Mouse (Mus musculus) embryonic facial prominence, embryonic 12.5 days (tissue): ENCODE results near the gene Rfc1. TPM values are rescaled to one million over a fixed set of nuclear protein-coding genes. Genes with fewer than 3 reads are reported as not detected.
"Not testable (repeated sequence)": the region's sequence is repeated elsewhere in the genome, so short reads cannot be mapped to it uniquely, and the experiment has no call there.

Source experiments
- ATAC-seq: fragments of 200-750 bp; cut with Nextera tagmentation; 2 replicates; pipeline ENCODE4 v1.8.0; 2017; ENCODE audit not compliant: insufficient number of reproducible peaks, insufficient read depth, low FRiP score, low TSS enrichment
- H3K27ac ChIP-seq: fragments of 300-500 bp; sonication (generic); 2 replicates; pipeline ENCODE4 v1.5.1; 2016; ENCODE audit warnings: mild to moderate bottlenecking
- H3K27me3 ChIP-seq: fragments of 300-500 bp; sonication (generic); 2 replicates; pipeline ENCODE4 v1.6.1; 2016; ENCODE audit warnings: mild to moderate bottlenecking, moderate library complexity
- H3K36me3 ChIP-seq: fragments of 300-500 bp; sonication (generic); 2 replicates; pipeline ENCODE4 v1.6.1; 2016; ENCODE audit warnings: mild to moderate bottlenecking
- H3K4me1 ChIP-seq: fragments of 300-500 bp; sonication (generic); 2 replicates; pipeline ENCODE4 v1.6.1; 2016
- H3K4me2 ChIP-seq: fragments of 300-500 bp; sonication (generic); replicated peaks from 2 replicates; pipeline ENCODE4 v1.6.1; 2016; ENCODE audit warnings: mild to moderate bottlenecking, moderate library complexity
- H3K4me3 ChIP-seq: fragments of 300-500 bp; sonication (generic); 2 replicates; pipeline ENCODE4 v1.5.1; 2016; ENCODE audit warnings: mild to moderate bottlenecking
- H3K9ac ChIP-seq: fragments of 300-500 bp; sonication (generic); 2 replicates; pipeline ENCODE4 v1.6.1; 2016; ENCODE audit warnings: mild to moderate bottlenecking, moderate library complexity
- H3K9me3 ChIP-seq: fragments of 300-500 bp; sonication (generic); 2 replicates; pipeline ENCODE4 v1.6.1; 2016; ENCODE audit warnings: mild to moderate bottlenecking, moderate library complexity
- WGBS: fragments of 180-500 bp; shearing (Covaris S2); methylation state at CpG from one replicate; pipeline ENCODE4 v1.1.7; 2016; 5-methylcytosine and 5-hydroxymethylcytosine counted together
- polyA plus RNA-seq: library from polyadenylated mRNA; unstranded; fragments of >200 nt; fragmentation: Nextera tagmentation; extraction: Ambion mirVana; gene quantifications from 2 replicates; pipeline ENCODE4 v1.2.1, GENCODE M21; 2016

Rfc1 gene
- polyA plus RNA-seq, 1 experiment from 2014 or later, result 113 TPM

- 84% methylated on average over 1 of the region's 1 CpGs for WGBS
These were observed 35.8 kb downstream of the Rfc1 start for GRCm38 (mm10) chr5:65299623-65300022.

GRCm38 (mm10) chr5:65298167-65298950 lies 37.1 kb downstream of the Rfc1 start:
- Histone ChIP-seq H3K36me3 (peaks cover 58% of the 10 kb centered on the region), H3K27ac (no peak overlapping the region), H3K4me2 (no peak overlapping the region), H3K9me3 (no peaks in the 10 kb centered on the region), H3K4me3 (no peak overlapping the region), H3K27me3 (no peaks in the 10 kb centered on the region), H3K9ac (no peak overlapping the region), H3K4me1 (no peaks in the 10 kb centered on the region)
- 89% methylated on average over 7 of the region's 7 CpGs for WGBS
- ATAC-seq, result no peak

More at GRCm38 (mm10) chr5:65299623-65300022, 35.8 kb downstream of the Rfc1 start:
- H3K4me2 ChIP-seq, H3K9me3 ChIP-seq, H3K27me3 ChIP-seq, ATAC-seq, H3K27ac ChIP-seq, H3K9ac ChIP-seq, H3K4me3 ChIP-seq, H3K4me1 ChIP-seq: not testable (repeated sequence)
- H3K36me3 ChIP-seq, result peaks cover 55% of the 10 kb centered on the region

GRCm38 (mm10) chr5:65294270-65294669 lies 41.2 kb downstream of the Rfc1 start:
- Histone ChIP-seq H3K9ac (no peak overlapping the region), H3K36me3 (peaks cover 63% of the 10 kb centered on the region), H3K4me1 (no peaks in the 10 kb centered on the region), H3K4me3 (no peak overlapping the region), H3K27me3 (no peaks in the 10 kb centered on the region), H3K9me3 (no peaks in the 10 kb centered on the region), H3K4me2 (no peak overlapping the region), H3K27ac (no peak overlapping the region)
- WGBS, result 48% methylated on average over 2 of the region's 2 CpGs
- no peak for ATAC-seq

GRCm38 (mm10) chr5:65293627-65294026 lies 41.8 kb downstream of the Rfc1 start:
- Histone ChIP-seq H3K9me3 (no peaks in the 10 kb centered on the region), H3K27me3 (no peaks in the 10 kb centered on the region), H3K27ac (no peak overlapping the region), H3K9ac (no peak overlapping the region), H3K4me2 (no peak overlapping the region), H3K4me3 (no peak overlapping the region), H3K4me1 (no peaks in the 10 kb centered on the region), H3K36me3 (peaks cover 65% of the 10 kb centered on the region)
- ATAC-seq, result no peak
- 89% methylated on average over 6 of the region's 6 CpGs for WGBS

- not testable (repeated sequence) for H3K9ac ChIP-seq, H3K4me1 ChIP-seq, H3K9me3 ChIP-seq, H3K4me2 ChIP-seq, H3K27me3 ChIP-seq, H3K4me3 ChIP-seq, ATAC-seq, H3K27ac ChIP-seq
- peaks cover 69% of the 10 kb centered on the region for H3K36me3 ChIP-seq
- WGBS, result 87% methylated on average over 8 of the region's 8 CpGs
These were observed 46.5 kb downstream of the Rfc1 start for GRCm38 (mm10) chr5:65289009-65289408.

DNA sequence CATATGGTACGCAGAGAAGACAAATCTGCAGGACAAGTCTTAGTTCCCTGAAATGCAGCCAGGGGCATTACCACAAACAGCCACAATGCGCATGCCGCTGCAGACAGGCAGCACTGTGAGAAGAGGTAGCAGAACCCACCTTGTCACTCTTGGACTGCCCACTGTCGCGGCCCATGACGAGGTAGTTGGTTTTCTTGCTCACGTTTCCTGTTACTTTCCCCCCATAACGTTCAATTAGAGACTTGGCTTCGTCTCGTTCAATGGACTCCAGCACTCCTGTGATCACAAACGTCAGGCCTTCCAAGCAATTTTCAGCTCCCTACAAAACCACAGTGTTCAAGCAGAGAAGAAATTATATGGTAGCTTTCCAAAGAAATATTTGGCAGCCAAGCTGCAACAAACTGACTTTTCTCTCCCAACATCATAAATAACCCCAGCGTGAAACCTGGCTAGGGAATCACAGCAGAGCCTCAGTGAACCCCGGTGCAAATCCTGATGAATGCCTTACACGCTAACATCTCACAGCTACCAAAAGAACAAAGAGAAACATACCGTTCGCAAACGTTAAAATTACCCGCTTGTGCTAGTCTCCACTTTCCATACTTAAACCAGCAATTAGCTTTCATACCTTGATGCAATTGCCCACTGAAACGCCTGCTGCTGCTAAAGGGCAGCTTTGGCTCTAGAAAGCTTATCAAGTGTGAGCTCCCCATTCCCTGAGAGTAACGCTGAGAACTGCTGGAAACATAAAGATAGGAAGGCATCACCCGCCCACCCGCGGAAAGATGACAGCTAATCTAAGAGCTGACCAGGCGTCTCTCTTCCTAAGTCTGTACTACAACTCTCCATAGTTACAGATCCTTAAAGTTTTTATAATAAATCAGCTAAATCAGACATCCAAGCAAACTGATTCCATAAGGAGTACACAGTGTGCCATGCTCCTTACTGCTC lies 47.4 kb downstream of the Rfc1 start:
- no peak overlapping the region for H3K4me2 ChIP-seq
- 0 out of 2 replicates have a peak, but pooled peaks cover 3% of the 10 kb centered on the region for H3K9me3 ChIP-seq
- ATAC-seq, result no peak
- H3K27me3 ChIP-seq, result no peaks in the 10 kb centered on the region
- H3K9ac ChIP-seq, result no peak overlapping the region
- WGBS, result 87% methylated on average over 24 of the region's 24 CpGs
- H3K4me3 ChIP-seq, result no peak overlapping the region
- no peak overlapping the region for H3K27ac ChIP-seq
- H3K4me1 ChIP-seq, result no peaks in the 10 kb centered on the region
- H3K36me3 ChIP-seq, result peaks cover 69% of the 10 kb centered on the region

DNA sequence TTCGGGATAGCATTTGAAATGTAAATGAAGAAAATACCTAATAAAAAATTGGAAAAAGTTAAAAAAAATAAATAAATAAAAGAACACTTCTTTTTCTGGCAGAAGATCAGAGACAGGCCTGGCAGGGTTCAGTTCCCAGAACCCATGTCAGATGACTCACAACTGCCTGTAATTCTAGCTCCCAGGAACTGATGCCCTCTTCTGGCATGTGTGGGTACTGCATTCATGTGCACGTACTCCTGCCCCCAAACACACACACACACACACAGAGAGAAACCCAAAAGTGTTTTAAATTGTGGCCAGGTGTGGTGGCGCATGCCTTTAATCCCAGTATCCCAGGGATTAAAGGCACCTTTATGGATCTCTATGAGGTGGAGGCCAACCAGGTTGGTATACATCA lies 51.3 kb downstream of the Rfc1 start:
- H3K4me2 ChIP-seq, result no peak overlapping the region
- H3K27ac ChIP-seq, result no peak overlapping the region
- no peak overlapping the region for H3K4me3 ChIP-seq
- 94% methylated on average over 3 of the region's 3 CpGs for WGBS
- peaks cover 59% of the 10 kb centered on the region for H3K36me3 ChIP-seq
- H3K9me3 ChIP-seq, result 0 out of 2 replicates have a peak, but pooled peaks cover 3% of the 10 kb centered on the region
- no peak overlapping the region for H3K9ac ChIP-seq
- no peak for ATAC-seq
- H3K4me1 ChIP-seq, result no peaks in the 10 kb centered on the region
- no peaks in the 10 kb centered on the region for H3K27me3 ChIP-seq

DNA sequence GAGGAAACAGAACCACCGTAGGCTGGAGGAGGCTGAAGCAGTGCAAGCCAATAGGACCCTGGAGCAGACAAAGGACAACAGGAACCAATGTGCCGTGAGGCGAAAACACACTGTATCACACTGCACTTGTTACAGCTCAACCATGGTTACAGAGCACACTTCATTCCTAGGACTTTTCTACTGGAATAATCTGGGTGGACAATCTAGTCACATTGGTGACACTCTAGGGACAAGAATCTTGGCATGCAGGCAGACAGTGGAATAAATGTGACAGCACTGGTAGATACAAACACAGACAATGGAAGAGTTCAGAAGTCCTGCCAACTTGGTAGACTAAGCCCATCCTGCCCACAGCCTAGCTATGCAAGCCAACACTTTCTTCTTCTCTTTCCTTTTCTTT lies 54.3 kb downstream of the Rfc1 start:
- no peak overlapping the region for H3K27ac ChIP-seq
- H3K9ac ChIP-seq, result no peak overlapping the region
- H3K27me3 ChIP-seq, result no peaks in the 10 kb centered on the region
- peaks cover 51% of the 10 kb centered on the region for H3K36me3 ChIP-seq
- no peak for ATAC-seq
- no peak overlapping the region for H3K4me2 ChIP-seq
- H3K9me3 ChIP-seq, result 0 out of 2 replicates have a peak, but pooled peaks cover 3% of the 10 kb centered on the region
- no peak overlapping the region for H3K4me3 ChIP-seq
- no peaks in the 10 kb centered on the region for H3K4me1 ChIP-seq
- WGBS, result 99% methylated on average over 3 of the region's 3 CpGs

- Histone ChIP-seq H3K36me3 (peaks cover 50% of the 10 kb centered on the region), H3K4me1 (no peaks in the 10 kb centered on the region), H3K4me3 (no peak overlapping the region), H3K27me3 (no peaks in the 10 kb centered on the region), H3K27ac (no peak overlapping the region), H3K9me3 (0 out of 2 replicates have a peak, but pooled peaks cover 2% of the 10 kb centered on the region), H3K9ac (no peak overlapping the region), H3K4me2 (no peak overlapping the region)
- ATAC-seq, result no peak
- 93% methylated on average over 6 of the region's 6 CpGs for whole genome bisulfite sequencing
These were observed 56.3 kb downstream of the Rfc1 start for GRCm38 (mm10) chr5:65279133-65279651.

GRCm38 (mm10) chr5:65273966-65274365 lies 61.5 kb downstream of the Rfc1 start:
- Histone ChIP-seq H3K4me2 (no peak overlapping the region), H3K4me3 (no peak overlapping the region), H3K27ac (no peak overlapping the region), H3K27me3 (no peaks in the 10 kb centered on the region), H3K9me3 (no peaks in the 10 kb centered on the region), H3K9ac (no peak overlapping the region), H3K4me1 (no peaks in the 10 kb centered on the region), H3K36me3 (peaks cover 76% of the 10 kb centered on the region)
- no peak for ATAC-seq
- WGBS, result 92% methylated on average over 3 of the region's 3 CpGs

- Histone ChIP-seq H3K36me3 (peaks cover 47% of the 10 kb centered on the region), H3K27ac (no peak overlapping the region), H3K4me3 (no peak overlapping the region), H3K27me3 (no peaks in the 10 kb centered on the region), H3K9ac (no peak overlapping the region), H3K4me2 (no peak overlapping the region), H3K4me1 (no peaks in the 10 kb centered on the region), H3K9me3 (no peaks in the 10 kb centered on the region)
- no peak for ATAC-seq
- WGBS, result 90% methylated on average over 14 of the region's 14 CpGs
These were observed 77.5 kb downstream of the Rfc1 start for GRCm38 (mm10) chr5:65257910-65258505.
